11 mouse cellular contexts compared by ENCODE assay signal in the genomic region with DNA sequence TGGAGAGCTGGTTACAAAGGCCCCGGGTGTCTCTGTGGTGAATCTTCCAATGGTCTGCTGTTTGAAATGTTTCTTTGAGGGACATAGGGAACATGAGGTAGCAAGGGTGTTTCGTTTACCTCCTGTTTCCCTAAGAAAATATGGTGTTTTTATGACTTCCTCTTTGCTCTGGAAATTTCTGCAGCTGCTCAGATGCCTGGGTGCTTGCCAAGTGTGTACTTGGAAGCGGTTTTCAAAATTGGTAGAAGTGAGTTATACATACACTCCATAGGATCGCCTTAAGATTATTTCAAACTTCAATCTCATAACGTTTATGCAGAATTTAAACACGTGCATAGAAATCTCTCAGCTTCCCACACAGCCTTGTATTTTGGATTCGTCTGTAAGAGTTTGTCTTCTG. TPM values are rescaled to one million over a fixed set of nuclear protein-coding genes. Genes with fewer than 3 reads are reported as not detected.
A peak's percentile ranks its signal among the peaks of the same experiment; 100 is the strongest.
DNase-seq lines count a peak whose midpoint lies in the region; ATAC-seq and TF ChIP-seq lines count a peak whose summit lies in the region.
"Had no signal": no experiment of that assay in that cellular context is flagged by ENCODE, and none has a peak within 500 bp of the region (broad histone marks: within the 10 kb centered on the region; RNA-seq: fewer than 3 reads in every experiment).

No protein-coding gene starts in this region.

- peak overlapping the region; percentile 48 for H3K9ac ChIP-seq in CH12.LX (ENCODE audit: insufficient read depth, low read depth)
- H3K9ac ChIP-seq in heart, embryonic 12.5 days, result no peak overlapping the region
- no peak overlapping the region for H3K9ac ChIP-seq in limb, embryonic 13.5 days
- H3K9ac ChIP-seq in forebrain, embryonic 13.5 days, result no peak overlapping the region
- H3K9ac ChIP-seq: midbrain, embryonic 12.5 days had no signal

- TF ChIP-seq RAD21 in CH12.LX (IDR thresholded peaks at IDR 0.05; ENCODE audit: low read depth, low read length), result no peak

- DNase-seq in gastrocnemius, adult 2 months, result peak; percentile 44
- no peak for DNase-seq in gastrocnemius, postnatal 25 days
- no peak for DNase-seq in CH12.LX (ENCODE audit: extremely low read depth)
- no peak for DNase-seq in cerebellum, adult 18-20 months
- no peak for DNase-seq in cerebellum, postnatal 14 days
- DNase-seq: cerebellum, adult 11-12 months had no signal

- TF ChIP-seq EP300 in CH12.LX (IDR thresholded peaks at IDR 0.05; ENCODE audit: low read length), result no peak

- intact Hi-C loops in gastrocnemius, adult 2 months (cut with DNase I), result no loop called here

- H3K27me3 ChIP-seq in CH12.LX (replicated peaks), result no peaks in the 10 kb centered on the region
- H3K27me3 ChIP-seq in heart, embryonic 12.5 days (replicated peaks), result no peaks in the 10 kb centered on the region
- H3K27me3 ChIP-seq in limb, embryonic 13.5 days, result 0 out of 2 replicates have a peak, but pooled peaks cover 3% of the 10 kb centered on the region
- no peaks in the 10 kb centered on the region for H3K27me3 ChIP-seq in forebrain, embryonic 13.5 days
- H3K27me3 ChIP-seq: midbrain, embryonic 12.5 days had no signal

- dilution Hi-C loops in CH12.LX (cut with MboI; ENCODE audit: extremely low pct_ligation_motif_present, extremely low pct_unique_long_range_greater_than_20kb, low sequenced_read_pairs), result no loop called here

- H3K36me3 ChIP-seq in CH12.LX (replicated peaks in 1 of 2; ENCODE audit: control insufficient read depth in 1 of 2, insufficient read depth in 1 of 2, low read length in 1 of 2), result no peaks in the 10 kb centered on the region
- H3K36me3 ChIP-seq in heart, embryonic 12.5 days, result no peaks in the 10 kb centered on the region
- H3K36me3 ChIP-seq in limb, embryonic 13.5 days, result no peaks in the 10 kb centered on the region
- H3K36me3 ChIP-seq in forebrain, embryonic 13.5 days (ENCODE audit: poor library complexity, severe bottlenecking), result no peaks in the 10 kb centered on the region
- H3K36me3 ChIP-seq: midbrain, embryonic 12.5 days had no signal

- no peaks in the 10 kb centered on the region for H3K9me3 ChIP-seq in CH12.LX (replicated peaks; ENCODE audit: low read length)
- H3K9me3 ChIP-seq in heart, embryonic 12.5 days (replicated peaks), result no peaks in the 10 kb centered on the region
- no peaks in the 10 kb centered on the region for H3K9me3 ChIP-seq in limb, embryonic 13.5 days
- H3K9me3 ChIP-seq in forebrain, embryonic 13.5 days (replicated peaks), result no peaks in the 10 kb centered on the region
- H3K9me3 ChIP-seq: midbrain, embryonic 12.5 days had no signal

- H3K4me2 ChIP-seq in CH12.LX (ENCODE audit: insufficient read depth, low read depth, poor library complexity, severe bottlenecking), result peak overlapping the region; percentile 19; the same call in 1 of the 2 replicates
- no peak overlapping the region for H3K4me2 ChIP-seq in heart, embryonic 12.5 days
- no peak overlapping the region for H3K4me2 ChIP-seq in limb, embryonic 13.5 days (replicated peaks)
- no peak overlapping the region for H3K4me2 ChIP-seq in forebrain, embryonic 13.5 days
- H3K4me2 ChIP-seq: midbrain, embryonic 12.5 days had no signal

- ATAC-seq in heart, embryonic 12.5 days (ENCODE audit: insufficient number of reproducible peaks, low FRiP score), result no peak
- peak; percentile 36; the same call in 1 of the 2 replicates for ATAC-seq in limb, embryonic 13.5 days (ENCODE audit: low FRiP score, low read depth)
- ATAC-seq in forebrain, embryonic 13.5 days, result no peak
- ATAC-seq: hindbrain, postnatal 0 days had no signal

- peaks cover 5% of the 10 kb centered on the region for H3K79me2 ChIP-seq in CH12.LX (replicated peaks; ENCODE audit: control insufficient read depth, extremely low read depth, insufficient read depth, poor library complexity, severe bottlenecking)

- peaks cover 9 to 13% of the 10 kb centered on the region in 2 experiments; a peak in 3 of 4 replicates for H3K4me1 ChIP-seq in CH12.LX (ENCODE audit: control insufficient read depth in 1 of 2, insufficient read depth in 2 of 2)
- H3K4me1 ChIP-seq in heart, embryonic 12.5 days (replicated peaks), result peaks cover 22% of the 10 kb centered on the region
- H3K4me1 ChIP-seq in limb, embryonic 13.5 days, result peaks cover 11% of the 10 kb centered on the region
- H3K4me1 ChIP-seq in forebrain, embryonic 13.5 days, result no peaks in the 10 kb centered on the region
- H3K4me1 ChIP-seq: midbrain, embryonic 12.5 days had no signal

- peak overlapping the region; percentile 48; the same call in 1 of the 2 replicates for H3K27ac ChIP-seq in gastrocnemius, adult 2 months
- no peak overlapping the region for H3K27ac ChIP-seq in CH12.LX (ENCODE audit: insufficient read depth, low read depth)
- H3K27ac ChIP-seq in heart, embryonic 12.5 days (ENCODE audit: poor library complexity, severe bottlenecking), result peak overlapping the region; percentile 71
- H3K27ac ChIP-seq in limb, embryonic 13.5 days, result peak overlapping the region; percentile 22; the same call in 1 of the 2 replicates
- H3K27ac ChIP-seq in forebrain, embryonic 13.5 days, result no peak overlapping the region
- H3K27ac ChIP-seq: hindbrain, postnatal 0 days; midbrain, embryonic 12.5 days had no signal

- TF ChIP-seq POLR2A in CH12.LX (IDR thresholded peaks at IDR 0.05; ENCODE audit: low read depth, low read length), result no peak

- 71% methylated on average over 7 of the region's 7 CpGs for WGBS in heart, embryonic 12.5 days
- 50% methylated on average over 7 of the region's 7 CpGs for WGBS in limb, embryonic 13.5 days
- 84% methylated on average over 7 of the region's 7 CpGs for WGBS in forebrain, embryonic 13.5 days

- in situ Hi-C loops in CH12.LX (cut with MboI; ENCODE audit: low pct_ligation_motif_present, low pct_unique_long_range_greater_than_20kb, low sequenced_read_pairs), result no loop called here

- no peak overlapping the region for H3K4me3 ChIP-seq in gastrocnemius, adult 2 months
- H3K4me3 ChIP-seq in CH12.LX (replicated peaks in 1 of 3; ENCODE audit: low read depth in 2 of 3, low read length in 2 of 3, poor library complexity in 1 of 3), result no peak overlapping the region
- H3K4me3 ChIP-seq in heart, embryonic 12.5 days, result no peak overlapping the region
- H3K4me3 ChIP-seq in limb, embryonic 13.5 days, result no peak overlapping the region
- no peak overlapping the region for H3K4me3 ChIP-seq in forebrain, embryonic 13.5 days
- H3K4me3 ChIP-seq: midbrain, embryonic 12.5 days had no signal

- TF ChIP-seq CTCF in gastrocnemius, adult 2 months (IDR thresholded peaks at IDR 0.05), result no peak
- TF ChIP-seq CTCF in CH12.LX (conservative IDR thresholded peaks at IDR 0.05 in 1 of 2, IDR thresholded peaks at IDR 0.05 in 1 of 2; ENCODE audit: low read depth in 2 of 2, low read length in 2 of 2), result no peak

TF ChIP-seq in CH12.LX, 34 proteins besides CTCF, POLR2A, EP300 and RAD21:
- TF ChIP-seq TBP (conservative IDR thresholded peaks at IDR 0.05; ENCODE audit: low read depth, low read length), result no peak
- TF ChIP-seq ZMIZ1 (IDR thresholded peaks at IDR 0.05; ENCODE audit: low read depth, low read length), result no peak
- no peak for TF ChIP-seq PAX5 (IDR thresholded peaks at IDR 0.05; ENCODE audit: low read length)
- TF ChIP-seq ELF1 (IDR thresholded peaks at IDR 0.05; ENCODE audit: low read depth, low read length), result no peak
- TF ChIP-seq UBTF (IDR thresholded peaks at IDR 0.05; ENCODE audit: low read depth, low read length), result no peak
- no peak for TF ChIP-seq HCFC1 (IDR thresholded peaks at IDR 0.05; ENCODE audit: low read depth, low read length)
- no peak for TF ChIP-seq CHD2 (IDR thresholded peaks at IDR 0.05; ENCODE audit: low read length)
- TF ChIP-seq NELFE (IDR thresholded peaks at IDR 0.05; ENCODE audit: low read depth, low read length), result no peak

RNA-seq across cellular contexts. Expression of gene Cd28, which starts 29.1 kb away (rescaled TPM):
- 1 to 10 TPM; 2.8 to 4.8 TPM for total RNA-seq in gastrocnemius, adult 2 months (2021)
- 1 to 10 TPM; 1.2 to 4.0 TPM for total RNA-seq in gastrocnemius, postnatal 25 days (2021)
- 4.4 and 5.2 TPM in 2 replicates for total RNA-seq in CH12.LX (2012; rRNA removed)
- 0.82 and 1.0 TPM in 2 replicates for total RNA-seq in CH12.LX (2014; rRNA removed)
- polyA plus RNA-seq in CH12.LX (2012; ENCODE audit: insufficient read length, low read depth), result 1.8 and 2.2 TPM in 2 replicates
- 0.06 and 0.17 TPM in 2 replicates for polyA plus RNA-seq in heart, embryonic 12.5 days (2016; fragmentation: Nextera tagmentation; extraction: Ambion mirVana)
- 0.23 and 0.29 TPM in 2 replicates for polyA plus RNA-seq in limb, embryonic 13.5 days (2015; fragmentation: Nextera tagmentation; extraction: Ambion mirVana)
- polyA plus RNA-seq in forebrain, embryonic 13.5 days (2015; fragmentation: Nextera tagmentation; extraction: Ambion mirVana), result 0.04 and 0.05 TPM in 2 replicates

Comparison
In these comparisons a context has a peak if more than half of its experiments do, and no peak if none do; other contexts are left out.
1. H3K27ac ChIP-seq: peak in gastrocnemius, adult 2 months (single experiment), heart, embryonic 12.5 days (single experiment) and limb, embryonic 13.5 days (single experiment); none in CH12.LX (single experiment) and forebrain, embryonic 13.5 days (single experiment).